Mouse (Mus musculus): Measurements from ENCODE around the gene Vmn2r108.
"Not testable (repeated sequence)": the region's sequence is repeated elsewhere in the genome, so short reads cannot be mapped to it uniquely, and the experiment has no call there.

The Vmn2r108 gene

GRCm38 (mm10) chr17:20481231-20481630, at the start of gene Vmn2r108:
TSS of gene Vmn2r108 (minus strand) at chr17:20481331.
- DNase-seq (ENCODE audit: low spot score in 2 of 2) = no peak

DNA sequence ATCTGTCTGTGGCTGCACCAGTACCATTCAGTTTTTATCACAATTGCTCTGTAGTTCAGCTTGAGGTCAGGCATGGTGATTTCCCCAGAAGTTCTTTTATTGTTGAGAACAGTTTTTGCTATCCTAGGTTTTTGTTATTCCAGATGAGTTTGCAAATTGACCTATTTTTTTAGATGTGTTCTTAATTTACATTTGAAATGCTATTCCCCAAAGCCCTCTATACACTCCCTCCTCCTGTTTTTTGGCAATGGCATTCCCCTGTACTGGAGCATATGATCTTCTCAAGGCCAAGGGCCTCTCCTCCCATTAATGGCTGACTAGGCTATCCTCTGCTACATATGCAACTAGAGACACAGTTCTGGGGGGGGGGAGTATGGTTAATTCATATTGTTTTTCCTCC, 27.1 kb upstream of the Vmn2r108 start:
- not testable (repeated sequence) for DNase-seq (ENCODE audit: low spot score in 2 of 2)

GRCm38 (mm10) chr17:20497858-20498257, 16.7 kb upstream of the Vmn2r108 start, which contains the start of gene Vmn1r225:
TSS of gene Vmn1r225 (plus strand) at chr17:20498158.
- no peak for DNase-seq (ENCODE audit: low spot score in 2 of 2)

- no peak for DNase-seq (ENCODE audit: low spot score in 2 of 2)
Measured at GRCm38 (mm10) chr17:20473311-20473710, 7.8 kb downstream of the Vmn2r108 start.

DNA sequence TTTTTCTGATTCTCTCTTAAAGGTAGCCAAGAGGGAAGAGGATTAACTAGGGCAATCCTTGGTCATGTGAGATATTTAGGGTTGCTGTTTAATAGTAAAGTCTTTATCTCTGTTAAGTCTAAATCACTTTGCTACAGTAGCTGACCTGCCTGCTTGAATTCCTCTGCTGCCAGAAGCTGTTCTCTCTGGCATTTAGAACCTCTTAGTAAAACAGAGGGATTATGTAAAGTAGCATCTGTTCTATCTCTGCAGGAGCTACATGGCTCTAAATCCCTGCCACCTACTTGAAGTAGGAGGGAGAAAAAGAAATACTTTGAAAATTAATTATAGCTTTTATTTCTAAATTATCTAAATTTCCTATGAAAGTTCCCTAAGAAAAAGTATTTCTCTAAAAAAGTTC, 41.9 kb downstream of the Vmn2r108 start:
- DNase-seq (ENCODE audit: low spot score in 2 of 2) = no peak

- DNase-seq (ENCODE audit: low spot score in 2 of 2) = no peak
Measured at GRCm38 (mm10) chr17:20413846-20414245, 67.3 kb downstream of the Vmn2r108 start, which contains the start of gene Vmn1r224. TSS of gene Vmn1r224 (plus strand) at chr17:20414146.
